15 mouse cellular contexts compared by ENCODE assay signal in genomic region chr14:114981120-114981519, GRCm38 (mm10).
DNase-seq lines count a peak whose midpoint lies in the region; ATAC-seq and TF ChIP-seq lines count a peak whose summit lies in the region.
"Had no signal": no experiment of that assay in that cellular context is flagged by ENCODE, and none has a peak within 500 bp of the region (broad histone marks: within the 10 kb centered on the region; RNA-seq: fewer than 3 reads in every experiment).

No protein-coding gene starts in this region.

- no peaks in the 10 kb centered on the region for H3K36me3 ChIP-seq in forebrain, embryonic 13.5 days (ENCODE audit: poor library complexity, severe bottlenecking)
- H3K36me3 ChIP-seq in forebrain, embryonic 12.5 days (replicated peaks): no peaks in the 10 kb centered on the region
- H3K36me3 ChIP-seq in intestine, postnatal 0 days (ENCODE audit: control insufficient read depth, insufficient read depth): no peaks in the 10 kb centered on the region
- H3K36me3 ChIP-seq in intestine, embryonic 16.5 days (ENCODE audit: control insufficient read depth, insufficient read depth, low read length): no peaks in the 10 kb centered on the region
- no peaks in the 10 kb centered on the region for H3K36me3 ChIP-seq in lung, postnatal 0 days (ENCODE audit: insufficient read depth, low read length)
- H3K36me3 ChIP-seq in splenic B cell, adult 2 months (ENCODE audit: control insufficient read depth, insufficient read depth, low read length, poor library complexity, severe bottlenecking): no peaks in the 10 kb centered on the region
- H3K36me3 ChIP-seq: embryonic facial prominence, embryonic 13.5 days had no signal

- H3K27ac ChIP-seq in forebrain, embryonic 13.5 days: no peak overlapping the region
- no peak overlapping the region for H3K27ac ChIP-seq in forebrain, embryonic 12.5 days
- H3K27ac ChIP-seq in intestine, postnatal 0 days (ENCODE audit: low read depth, low read length): no peak overlapping the region
- H3K27ac ChIP-seq in intestine, embryonic 16.5 days (ENCODE audit: low read length): no peak overlapping the region
- H3K27ac ChIP-seq in lung, postnatal 0 days (ENCODE audit: low read length): no peak overlapping the region
- H3K27ac ChIP-seq: embryonic facial prominence, embryonic 13.5 days; liver, embryonic 14.5 days had no signal

- peak; percentile 55; the same call in 1 of the 2 replicates for ATAC-seq in forebrain, embryonic 13.5 days
- ATAC-seq in forebrain, embryonic 12.5 days (ENCODE audit: low FRiP score): no peak
- ATAC-seq in intestine, postnatal 0 days: no peak
- no peak for ATAC-seq in intestine, embryonic 16.5 days
- ATAC-seq in lung, postnatal 0 days: no peak
- ATAC-seq in megakaryocyte, adult 5-6 weeks (ENCODE audit: poor library complexity, severe bottlenecking): no peak

- no peak overlapping the region for H3K9ac ChIP-seq in forebrain, embryonic 13.5 days
- H3K9ac ChIP-seq in forebrain, embryonic 12.5 days: no peak overlapping the region
- H3K9ac ChIP-seq in intestine, postnatal 0 days (ENCODE audit: low read depth, low read length): no peak overlapping the region
- H3K9ac ChIP-seq in intestine, embryonic 16.5 days (ENCODE audit: low read depth, low read length): no peak overlapping the region
- no peak overlapping the region for H3K9ac ChIP-seq in lung, postnatal 0 days (replicated peaks; ENCODE audit: low read depth)
- H3K9ac ChIP-seq: embryonic facial prominence, embryonic 13.5 days; liver, embryonic 14.5 days had no signal

- 77% methylated on average over 3 of the region's 3 CpGs for WGBS in forebrain, embryonic 13.5 days
- WGBS in forebrain, embryonic 12.5 days: 77% methylated on average over 3 of the region's 3 CpGs
- WGBS in intestine, postnatal 0 days: 61% methylated on average over 3 of the region's 3 CpGs
- WGBS in intestine, embryonic 16.5 days: 76% methylated on average over 3 of the region's 3 CpGs
- 61% methylated on average over 3 of the region's 3 CpGs for WGBS in lung, postnatal 0 days

- TF ChIP-seq EP300 in lung, postnatal 0 days (IDR thresholded peaks at IDR 0.05): no peak

- H3K4me2 ChIP-seq in forebrain, embryonic 13.5 days: no peak overlapping the region
- H3K4me2 ChIP-seq in forebrain, embryonic 12.5 days: no peak overlapping the region
- H3K4me2 ChIP-seq in intestine, postnatal 0 days (replicated peaks; ENCODE audit: low read depth): no peak overlapping the region
- no peak overlapping the region for H3K4me2 ChIP-seq in intestine, embryonic 16.5 days (ENCODE audit: low read depth, low read length)
- no peak overlapping the region for H3K4me2 ChIP-seq in lung, postnatal 0 days (replicated peaks; ENCODE audit: low read depth, low read length)
- H3K4me2 ChIP-seq: embryonic facial prominence, embryonic 13.5 days had no signal

- H3K4me1 ChIP-seq in forebrain, embryonic 13.5 days: no peaks in the 10 kb centered on the region
- H3K4me1 ChIP-seq in forebrain, embryonic 12.5 days: no peaks in the 10 kb centered on the region
- no peaks in the 10 kb centered on the region for H3K4me1 ChIP-seq in intestine, postnatal 0 days (replicated peaks; ENCODE audit: control insufficient read depth, insufficient read depth, low read length)
- no peaks in the 10 kb centered on the region for H3K4me1 ChIP-seq in intestine, embryonic 16.5 days (ENCODE audit: control insufficient read depth, insufficient read depth, low read length)
- H3K4me1 ChIP-seq in lung, postnatal 0 days (ENCODE audit: insufficient read depth, low read depth, low read length): no peaks in the 10 kb centered on the region
- H3K4me1 ChIP-seq: embryonic facial prominence, embryonic 13.5 days had no signal

- DNase-seq in lung, postnatal 0 days (ENCODE audit: low spot score): peak; percentile 18
- no peak for DNase-seq in lung, postnatal 36 days
- DNase-seq in splenic B cell, adult 2 months (ENCODE audit: low read depth, low spot score): peak; percentile 5
- DNase-seq: B cell, adult 2 months; cerebellum, adult 8-10 months; kidney, postnatal 10 days; right cerebral cortex, postnatal 25 days; thymus, postnatal 36 days had no signal

- TF ChIP-seq CTCF in intestine, postnatal 0 days (IDR thresholded peaks at IDR 0.05; ENCODE audit: low read depth): peak; percentile 52
- peak; percentile 49 for TF ChIP-seq CTCF in lung, postnatal 0 days (IDR thresholded peaks at IDR 0.05)

- no peak overlapping the region for H3K4me3 ChIP-seq in forebrain, embryonic 13.5 days
- H3K4me3 ChIP-seq in forebrain, embryonic 12.5 days (replicated peaks): no peak overlapping the region
- no peak overlapping the region for H3K4me3 ChIP-seq in intestine, postnatal 0 days (ENCODE audit: low read depth, low read length)
- no peak overlapping the region for H3K4me3 ChIP-seq in intestine, embryonic 16.5 days (ENCODE audit: low read length)
- no peak overlapping the region for H3K4me3 ChIP-seq in lung, postnatal 0 days (ENCODE audit: low read depth, low read length)
- H3K4me3 ChIP-seq: embryonic facial prominence, embryonic 13.5 days had no signal

- no peaks in the 10 kb centered on the region for H3K27me3 ChIP-seq in forebrain, embryonic 13.5 days
- H3K27me3 ChIP-seq in forebrain, embryonic 12.5 days: no peaks in the 10 kb centered on the region
- no peaks in the 10 kb centered on the region for H3K27me3 ChIP-seq in intestine, postnatal 0 days (replicated peaks; ENCODE audit: control insufficient read depth, insufficient read depth, low read length)
- no peaks in the 10 kb centered on the region for H3K27me3 ChIP-seq in intestine, embryonic 16.5 days (replicated peaks; ENCODE audit: control insufficient read depth, insufficient read depth, low read length)
- no peaks in the 10 kb centered on the region for H3K27me3 ChIP-seq in lung, postnatal 0 days (replicated peaks; ENCODE audit: insufficient read depth, low read length)
- no peaks in the 10 kb centered on the region for H3K27me3 ChIP-seq in splenic B cell, adult 2 months (ENCODE audit: control insufficient read depth, insufficient read depth, low read length, poor library complexity, severe bottlenecking)
- H3K27me3 ChIP-seq: embryonic facial prominence, embryonic 13.5 days had no signal

- H3K9me3 ChIP-seq in forebrain, embryonic 13.5 days (replicated peaks): no peaks in the 10 kb centered on the region
- H3K9me3 ChIP-seq in forebrain, embryonic 12.5 days: no peaks in the 10 kb centered on the region
- H3K9me3 ChIP-seq in intestine, postnatal 0 days (ENCODE audit: control insufficient read depth): no peaks in the 10 kb centered on the region
- no peaks in the 10 kb centered on the region for H3K9me3 ChIP-seq in intestine, embryonic 16.5 days (ENCODE audit: control insufficient read depth, low read length)
- no peaks in the 10 kb centered on the region for H3K9me3 ChIP-seq in lung, postnatal 0 days (ENCODE audit: low read length)
- H3K9me3 ChIP-seq: embryonic facial prominence, embryonic 13.5 days had no signal
